Mouse (Mus musculus): ENCODE data around the gene Prss35. TPM values are rescaled to one million over a fixed set of nuclear protein-coding genes. Genes with fewer than 3 reads are reported as not detected.

The Prss35 gene
- polyA plus RNA-seq, 2 experiments, result 55.6 to 75.5 TPM

DNA sequence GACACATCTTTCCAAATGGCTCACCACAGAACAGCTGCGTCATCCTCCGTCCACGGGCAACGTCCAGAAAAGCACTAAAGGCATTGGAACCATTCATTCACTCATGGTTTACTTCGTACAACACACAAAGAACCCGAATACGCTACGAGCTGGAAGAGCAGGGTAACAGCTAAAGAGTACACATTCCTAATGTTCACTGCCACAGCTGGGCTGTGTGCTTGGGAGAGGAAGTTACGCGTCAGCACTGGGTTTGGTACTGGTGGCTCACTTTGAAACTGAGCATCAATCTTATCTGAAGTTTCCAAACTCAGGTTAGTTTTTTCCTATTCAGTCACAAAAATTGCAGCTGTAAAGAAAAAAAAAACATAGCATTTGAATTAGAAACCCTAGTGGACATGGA lies 23.5 kb downstream of the Prss35 start:
- no peak for DNase-seq (ENCODE audit: low spot score)
- peaks cover 8% of the 10 kb centered on the region; the same call in 1 of the 2 replicates for H3K4me1 ChIP-seq (ENCODE audit: control insufficient read depth, insufficient read depth, low read length)
- 69% methylated on average over 10 of the region's 10 CpGs for WGBS
- no peak for TF ChIP-seq POLR2A (IDR thresholded peaks at IDR 0.05; ENCODE audit: borderline replicate concordance, extremely low read depth, insufficient read depth, insufficient read length)
- H3K27me3 ChIP-seq (ENCODE audit: control insufficient read depth, insufficient read depth, low read length), result no peaks in the 10 kb centered on the region
- no peaks in the 10 kb centered on the region for H3K36me3 ChIP-seq (ENCODE audit: control insufficient read depth, insufficient read depth, low read length)
- H3K4me3 ChIP-seq (replicated peaks; ENCODE audit: low read length), result no peak overlapping the region
- ATAC-seq (ENCODE audit: low FRiP score, low read depth), result no peak
- no peak overlapping the region for H3K27ac ChIP-seq (replicated peaks; ENCODE audit: low read depth, low read length)
- H3K4me2 ChIP-seq (replicated peaks; ENCODE audit: low read depth, low read length, severe bottlenecking), result no peak overlapping the region
- no peak overlapping the region for H3K9ac ChIP-seq (ENCODE audit: low read depth, low read length, severe bottlenecking)
- no peaks in the 10 kb centered on the region for H3K9me3 ChIP-seq (ENCODE audit: control insufficient read depth, low read length)

DNA sequence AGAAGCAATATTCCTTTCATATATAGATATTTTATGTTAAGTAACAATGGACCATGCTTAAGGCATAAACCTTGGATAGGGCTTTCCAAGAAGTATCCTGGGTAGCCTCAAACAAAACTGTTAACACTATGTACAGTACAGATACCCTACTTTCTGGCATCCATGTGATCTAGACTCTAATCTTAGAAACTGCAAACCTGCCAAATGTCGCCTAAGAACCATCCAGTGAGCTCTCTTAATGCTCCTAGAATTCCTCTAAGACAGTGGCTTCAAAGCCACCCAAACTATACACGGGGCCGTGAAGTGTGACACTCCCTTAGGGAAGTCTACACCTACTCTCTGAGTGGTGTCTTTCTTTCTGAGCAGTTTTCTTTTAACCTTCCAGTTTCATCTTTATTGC lies 29.4 kb downstream of the Prss35 start:
- no peak for ATAC-seq (ENCODE audit: low FRiP score, low read depth)
- 71% methylated on average over 3 of the region's 3 CpGs for WGBS
- Histone ChIP-seq H3K4me3 (replicated peaks; ENCODE audit: low read length) (no peak overlapping the region), H3K27me3 (ENCODE audit: control insufficient read depth, insufficient read depth, low read length) (no peaks in the 10 kb centered on the region), H3K4me1 (ENCODE audit: control insufficient read depth, insufficient read depth, low read length) (no peaks in the 10 kb centered on the region), H3K4me2 (replicated peaks; ENCODE audit: low read depth, low read length, severe bottlenecking) (no peak overlapping the region), H3K9me3 (ENCODE audit: control insufficient read depth, low read length) (no peaks in the 10 kb centered on the region), H3K27ac (replicated peaks; ENCODE audit: low read depth, low read length) (no peak overlapping the region), H3K9ac (ENCODE audit: low read depth, low read length, severe bottlenecking) (no peak overlapping the region), H3K36me3 (ENCODE audit: control insufficient read depth, insufficient read depth, low read length) (no peaks in the 10 kb centered on the region)
- TF ChIP-seq POLR2A (IDR thresholded peaks at IDR 0.05; ENCODE audit: borderline replicate concordance, extremely low read depth, insufficient read depth, insufficient read length), result no peak
- DNase-seq (ENCODE audit: low spot score), result no peak

DNA sequence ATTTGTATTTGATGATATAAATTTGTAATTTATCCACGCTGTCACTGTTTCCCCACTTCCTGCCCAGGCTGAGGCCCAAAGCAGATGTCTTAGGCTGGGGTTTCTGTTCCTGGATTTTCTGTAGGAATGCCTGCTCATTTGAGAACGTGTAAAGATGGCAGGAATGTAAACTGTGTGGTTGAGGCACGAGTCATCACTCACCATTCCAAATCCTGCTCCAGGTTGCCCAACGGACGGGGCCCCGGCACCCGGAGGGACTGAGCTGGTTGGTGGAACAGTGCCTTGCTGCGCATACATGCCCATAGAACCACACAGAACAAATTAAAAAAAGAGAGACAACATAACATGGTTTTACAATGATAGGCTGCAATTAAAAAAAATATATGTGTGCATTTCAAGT lies 30.5 kb downstream of the Prss35 start:
- no peak for ATAC-seq (ENCODE audit: low FRiP score, low read depth)
- no peak for DNase-seq (ENCODE audit: low spot score)
- H3K36me3 ChIP-seq (ENCODE audit: control insufficient read depth, insufficient read depth, low read length), result no peaks in the 10 kb centered on the region
- no peak for TF ChIP-seq POLR2A (IDR thresholded peaks at IDR 0.05; ENCODE audit: borderline replicate concordance, extremely low read depth, insufficient read depth, insufficient read length)
- H3K9me3 ChIP-seq (ENCODE audit: control insufficient read depth, low read length), result no peaks in the 10 kb centered on the region
- no peak overlapping the region for H3K4me2 ChIP-seq (replicated peaks; ENCODE audit: low read depth, low read length, severe bottlenecking)
- 74% methylated on average over 8 of the region's 8 CpGs for WGBS
- no peak overlapping the region for H3K4me3 ChIP-seq (replicated peaks; ENCODE audit: low read length)
- H3K4me1 ChIP-seq (ENCODE audit: control insufficient read depth, insufficient read depth, low read length), result no peaks in the 10 kb centered on the region
- no peak overlapping the region for H3K27ac ChIP-seq (replicated peaks; ENCODE audit: low read depth, low read length)
- H3K27me3 ChIP-seq (ENCODE audit: control insufficient read depth, insufficient read depth, low read length), result no peaks in the 10 kb centered on the region
- H3K9ac ChIP-seq (ENCODE audit: low read depth, low read length, severe bottlenecking), result no peak overlapping the region

DNA sequence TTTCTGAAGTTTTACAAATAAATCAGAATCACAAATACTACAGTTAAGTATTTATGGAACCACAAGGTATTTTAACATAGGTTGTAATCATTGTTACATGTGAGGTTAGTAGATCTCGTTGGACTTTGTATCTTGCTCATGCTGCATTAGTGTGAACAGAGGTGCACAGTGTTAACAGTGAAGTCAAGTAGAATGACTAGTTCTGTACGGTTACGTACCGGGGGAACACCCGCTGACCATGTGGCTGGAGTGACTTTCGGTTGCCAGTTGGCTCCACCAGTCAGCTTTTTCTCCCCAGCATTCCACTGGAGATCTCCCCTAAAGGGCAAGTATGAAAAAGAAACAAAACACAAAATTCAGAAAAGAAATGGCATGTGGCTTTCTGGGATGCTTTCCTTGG lies 31.9 kb downstream of the Prss35 start:
- no peak for TF ChIP-seq POLR2A (IDR thresholded peaks at IDR 0.05; ENCODE audit: borderline replicate concordance, extremely low read depth, insufficient read depth, insufficient read length)
- H3K27me3 ChIP-seq (ENCODE audit: control insufficient read depth, insufficient read depth, low read length), result no peaks in the 10 kb centered on the region
- 89% methylated on average over 6 of the region's 6 CpGs for WGBS
- H3K27ac ChIP-seq (replicated peaks; ENCODE audit: low read depth, low read length), result no peak overlapping the region
- no peak for DNase-seq (ENCODE audit: low spot score)
- H3K9ac ChIP-seq (ENCODE audit: low read depth, low read length, severe bottlenecking), result no peak overlapping the region
- no peaks in the 10 kb centered on the region for H3K9me3 ChIP-seq (ENCODE audit: control insufficient read depth, low read length)
- no peaks in the 10 kb centered on the region for H3K4me1 ChIP-seq (ENCODE audit: control insufficient read depth, insufficient read depth, low read length)
- H3K36me3 ChIP-seq (ENCODE audit: control insufficient read depth, insufficient read depth, low read length), result no peaks in the 10 kb centered on the region
- H3K4me2 ChIP-seq (replicated peaks; ENCODE audit: low read depth, low read length, severe bottlenecking), result no peak overlapping the region
- no peak for ATAC-seq (ENCODE audit: low FRiP score, low read depth)
- no peak overlapping the region for H3K4me3 ChIP-seq (replicated peaks; ENCODE audit: low read length)

DNA sequence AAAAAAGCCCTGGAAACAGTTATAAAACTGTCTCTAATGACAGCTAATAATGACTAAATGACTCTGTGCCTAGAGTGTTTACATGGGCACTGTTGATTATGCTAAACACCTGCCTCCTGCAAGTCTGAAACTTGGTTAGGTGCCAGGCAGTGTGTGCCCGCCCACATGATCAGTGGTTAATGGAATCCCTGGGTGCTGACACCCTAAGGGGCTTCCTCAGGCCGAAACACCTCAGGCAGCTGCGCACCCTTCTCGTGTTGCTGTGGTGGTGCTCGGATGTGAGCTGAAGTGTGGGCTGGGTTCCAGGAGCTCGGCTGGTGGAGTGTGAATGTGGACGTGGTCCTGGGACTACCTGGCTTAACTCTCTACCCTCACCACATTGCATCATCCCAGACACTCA lies 33.9 kb downstream of the Prss35 start:
- H3K4me1 ChIP-seq (ENCODE audit: control insufficient read depth, insufficient read depth, low read length), result no peaks in the 10 kb centered on the region
- 32% methylated on average over 7 of the region's 7 CpGs for WGBS
- H3K27me3 ChIP-seq (ENCODE audit: control insufficient read depth, insufficient read depth, low read length), result no peaks in the 10 kb centered on the region
- H3K9ac ChIP-seq (ENCODE audit: low read depth, low read length, severe bottlenecking), result no peak overlapping the region
- no peak overlapping the region for H3K27ac ChIP-seq (replicated peaks; ENCODE audit: low read depth, low read length)
- no peaks in the 10 kb centered on the region for H3K9me3 ChIP-seq (ENCODE audit: control insufficient read depth, low read length)
- H3K4me3 ChIP-seq (replicated peaks; ENCODE audit: low read length), result no peak overlapping the region
- no peaks in the 10 kb centered on the region for H3K36me3 ChIP-seq (ENCODE audit: control insufficient read depth, insufficient read depth, low read length)
- TF ChIP-seq POLR2A (IDR thresholded peaks at IDR 0.05; ENCODE audit: borderline replicate concordance, extremely low read depth, insufficient read depth, insufficient read length), result no peak
- no peak overlapping the region for H3K4me2 ChIP-seq (replicated peaks; ENCODE audit: low read depth, low read length, severe bottlenecking)
- no peak for DNase-seq (ENCODE audit: low spot score)
- no peak for ATAC-seq (ENCODE audit: low FRiP score, low read depth)

DNA sequence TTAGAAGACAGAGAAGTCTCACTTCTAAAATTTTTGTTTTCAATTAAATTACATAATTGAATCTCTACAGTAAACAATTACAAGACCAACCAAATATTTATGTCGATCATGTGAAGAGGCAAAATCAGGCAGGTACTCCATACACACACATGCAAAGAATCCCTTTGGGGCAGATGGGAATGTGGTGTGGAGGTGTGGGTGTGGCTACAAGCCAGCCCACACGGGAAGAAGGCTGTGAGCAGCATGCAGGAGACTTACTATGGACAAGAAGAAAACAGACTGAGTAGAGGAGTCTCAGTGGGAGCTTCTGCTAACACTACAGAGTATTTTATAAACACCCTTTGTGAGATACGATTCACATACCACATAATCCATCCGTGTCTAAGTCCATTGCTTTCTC lies 34.8 kb downstream of the Prss35 start:
- Histone ChIP-seq H3K9me3 (ENCODE audit: control insufficient read depth, low read length) (no peaks in the 10 kb centered on the region), H3K27ac (replicated peaks; ENCODE audit: low read depth, low read length) (no peak overlapping the region), H3K36me3 (ENCODE audit: control insufficient read depth, insufficient read depth, low read length) (no peaks in the 10 kb centered on the region), H3K4me2 (replicated peaks; ENCODE audit: low read depth, low read length, severe bottlenecking) (no peak overlapping the region), H3K9ac (ENCODE audit: low read depth, low read length, severe bottlenecking) (no peak overlapping the region), H3K27me3 (ENCODE audit: control insufficient read depth, insufficient read depth, low read length) (no peaks in the 10 kb centered on the region), H3K4me1 (ENCODE audit: control insufficient read depth, insufficient read depth, low read length) (no peaks in the 10 kb centered on the region), H3K4me3 (replicated peaks; ENCODE audit: low read length) (no peak overlapping the region)
- 64% methylated on average over 4 of the region's 4 CpGs for WGBS
- no peak for TF ChIP-seq POLR2A (IDR thresholded peaks at IDR 0.05; ENCODE audit: borderline replicate concordance, extremely low read depth, insufficient read depth, insufficient read length)
- ATAC-seq (ENCODE audit: low FRiP score, low read depth) (no peak), DNase-seq (ENCODE audit: low spot score) (no peak)
